Mouse (Mus musculus) cerebellum, adult 11-12 months (tissue): ENCODE data around the gene Slc15a5.

Experiments
- DNase-seq: peaks from one replicate; pipeline ENCODE4 v3.0.0; 2022

The Slc15a5 gene

GRCm38 (mm10) chr6:137957630-137958029 is 122.1 kb downstream of the Slc15a5 start:
- DNase-seq = no peak

GRCm38 (mm10) chr6:137956783-137957429 is 122.8 kb downstream of the Slc15a5 start:
- DNase-seq = no peak

GRCm38 (mm10) chr6:137946520-137946919 is 133.2 kb downstream of the Slc15a5 start:
- no peak for DNase-seq

GRCm38 (mm10) chr6:137940374-137941218 is 139.1 kb downstream of the Slc15a5 start:
- DNase-seq = no peak

GRCm38 (mm10) chr6:137937541-137937940 is 142.2 kb downstream of the Slc15a5 start:
- DNase-seq = no peak

- no peak for DNase-seq
These were observed 143.4 kb downstream of the Slc15a5 start for GRCm38 (mm10) chr6:137936268-137936667.

GRCm38 (mm10) chr6:137935857-137936256 is 143.9 kb downstream of the Slc15a5 start:
- DNase-seq = no peak

- no peak for DNase-seq
These were observed 144.4 kb downstream of the Slc15a5 start for GRCm38 (mm10) chr6:137935341-137935740.

- no peak for DNase-seq
These were observed 145.0 kb downstream of the Slc15a5 start for GRCm38 (mm10) chr6:137934545-137935298.
